Mouse (Mus musculus) c-Kit-positive CD71-negative TER-119-negative erythroid progenitor cells, embryonic 14.5 days (primary cell): ENCODE measurements around the gene Zfp579.
"Not testable (repeated sequence)": the region's sequence is repeated elsewhere in the genome, so short reads cannot be mapped to it uniquely, and the experiment has no call there.

Experiments used
- DNase-seq: peaks from one replicate; pipeline ENCODE4 v3.0.0-alpha.2; 2013; ENCODE audit warnings: low read depth

Gene Zfp579

GRCm38 (mm10) chr7:4996003-4996895 is at the start of gene Zfp579:
TSS of gene Zfp579 (minus strand) at chr7:4996158.
- peak; percentile 56 for DNase-seq

DNA sequence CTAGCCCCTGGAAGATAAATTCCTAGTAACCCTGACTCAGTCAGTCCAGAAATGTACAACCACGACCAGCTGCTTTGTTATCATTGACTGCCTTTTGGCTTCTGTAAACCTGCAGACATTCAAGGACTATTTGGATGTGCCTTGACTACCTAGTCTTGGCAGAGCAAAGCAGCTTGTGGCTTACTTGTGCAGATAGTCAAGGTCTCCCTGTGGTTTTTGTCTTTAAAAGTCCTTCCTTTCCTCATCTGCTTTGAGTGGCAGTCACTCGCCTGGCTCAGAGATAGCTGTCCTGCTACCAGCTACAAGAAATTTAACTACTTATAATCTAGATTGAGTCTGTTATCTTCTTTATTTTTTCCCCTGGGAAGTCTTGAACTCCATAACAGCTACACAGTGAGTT is 49.0 kb upstream of the Zfp579 start:
- DNase-seq: no peak

GRCm38 (mm10) chr7:5038940-5039339 is 43.0 kb upstream of the Zfp579 start:
- DNase-seq: no peak

- DNase-seq: peak; percentile 80
Measured at GRCm38 (mm10) chr7:5038109-5038732, 42.3 kb upstream of the Zfp579 start, which contains the start of gene Zfp784. TSS of gene Zfp784 (minus strand) at chr7:5038446.

DNA sequence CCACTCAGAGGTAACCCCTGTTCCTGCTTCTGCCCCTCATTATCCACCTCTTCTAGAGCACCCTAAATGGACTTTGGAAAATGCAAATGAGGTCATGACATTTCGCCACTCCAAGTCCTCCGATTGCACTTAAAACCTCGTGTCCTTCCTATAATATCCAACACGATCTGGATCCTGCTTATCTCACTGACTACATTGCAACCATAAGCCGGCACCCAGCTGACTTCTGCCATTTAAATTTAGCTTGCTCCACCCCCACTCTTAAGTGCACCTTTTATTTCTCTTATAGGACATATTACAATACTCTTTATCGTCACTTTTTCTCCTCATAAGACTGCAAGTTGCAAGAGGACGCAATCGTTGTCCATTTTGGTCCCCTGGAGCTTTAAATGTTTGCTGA is 41.5 kb upstream of the Zfp579 start:
- DNase-seq: no peak

DNA sequence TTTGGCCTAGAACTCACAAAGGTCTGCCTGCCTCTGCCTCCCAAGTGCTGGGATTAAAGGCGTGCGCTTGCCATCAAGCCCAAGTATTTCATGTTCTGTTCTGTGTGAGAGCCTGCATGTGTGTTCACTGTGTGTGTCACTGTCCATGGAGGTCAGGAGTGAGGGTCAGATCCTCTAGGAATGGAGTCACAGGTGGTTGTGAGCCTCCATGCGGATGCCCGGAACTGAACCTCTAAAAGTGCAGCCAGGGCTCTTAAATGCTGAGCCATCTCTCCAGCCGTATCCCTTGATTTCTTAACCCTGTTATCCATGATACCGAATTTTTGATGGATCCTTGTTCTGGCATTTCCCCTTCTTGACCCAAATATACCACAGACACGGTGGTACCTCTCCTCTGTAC is 41.1 kb upstream of the Zfp579 start:
- DNase-seq: no peak

GRCm38 (mm10) chr7:5036136-5036535 is 40.2 kb upstream of the Zfp579 start:
- DNase-seq: no peak

- DNase-seq: no peak
Measured at GRCm38 (mm10) chr7:5035628-5036027, 39.7 kb upstream of the Zfp579 start.

- DNase-seq: no peak
Measured at GRCm38 (mm10) chr7:5033818-5034217, 37.9 kb upstream of the Zfp579 start, which contains the start of gene 4632433K11Rik. TSS of gene 4632433K11Rik (plus strand) at chr7:5034118.

GRCm38 (mm10) chr7:5031496-5031895 is 35.5 kb upstream of the Zfp579 start:
- no peak for DNase-seq

DNA sequence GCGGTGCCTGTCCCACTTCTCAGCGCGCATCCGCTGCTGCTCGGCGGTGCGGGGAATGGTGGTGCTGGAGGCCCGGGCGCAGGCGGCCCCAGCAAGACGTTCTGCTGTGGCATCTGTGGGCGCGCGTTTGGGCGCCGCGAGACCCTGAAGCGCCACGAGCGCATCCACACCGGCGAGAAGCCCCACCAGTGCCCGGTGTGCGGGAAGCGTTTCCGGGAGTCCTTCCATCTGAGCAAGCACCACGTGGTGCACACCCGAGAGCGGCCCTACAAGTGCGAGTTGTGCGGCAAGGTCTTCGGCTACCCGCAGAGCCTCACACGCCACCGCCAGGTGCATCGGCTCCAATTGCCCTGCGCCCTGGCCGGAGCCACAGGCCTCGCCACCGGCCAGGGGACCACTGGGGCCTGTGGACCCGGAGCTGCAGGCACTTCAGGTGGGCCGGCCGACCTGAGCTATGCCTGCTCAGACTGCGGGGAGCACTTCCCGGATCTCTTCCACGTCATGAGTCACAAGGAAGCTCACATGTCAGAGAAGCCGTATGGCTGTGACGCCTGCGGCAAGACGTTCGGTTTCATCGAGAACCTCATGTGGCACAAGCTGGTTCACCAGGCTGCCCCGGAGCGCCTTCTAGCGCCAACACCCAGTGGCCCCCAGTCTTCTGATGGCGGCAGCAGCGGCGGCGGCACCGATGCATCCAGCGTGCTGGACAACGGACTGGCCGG is 34.8 kb upstream of the Zfp579 start:
- no peak for DNase-seq

GRCm38 (mm10) chr7:5029946-5030345 is 34.0 kb upstream of the Zfp579 start:
- DNase-seq: no peak

GRCm38 (mm10) chr7:5029543-5029942 is 33.6 kb upstream of the Zfp579 start:
- DNase-seq: no peak

DNA sequence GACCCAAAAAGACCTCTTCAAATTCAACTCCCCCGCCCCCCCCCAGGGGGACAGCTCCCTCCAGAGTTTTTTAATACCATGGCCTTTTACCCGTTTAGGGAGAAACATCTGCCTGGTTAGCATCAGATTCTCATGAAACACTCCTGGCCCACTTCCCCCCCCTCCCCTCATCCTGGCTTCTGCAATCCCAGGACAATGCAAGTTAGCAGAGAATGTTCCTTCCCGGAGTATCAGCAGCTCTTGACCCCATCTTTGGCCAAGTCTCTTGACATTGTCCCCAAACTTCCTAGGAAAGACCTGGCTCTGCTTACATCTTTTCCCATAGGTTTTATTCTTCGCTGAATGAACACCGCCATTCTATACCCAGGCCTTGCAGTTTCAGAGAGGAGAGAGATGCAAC is 25.2 kb upstream of the Zfp579 start:
- DNase-seq: no peak

GRCm38 (mm10) chr7:5020685-5021084 is 24.7 kb upstream of the Zfp579 start:
- DNase-seq: no peak

DNA sequence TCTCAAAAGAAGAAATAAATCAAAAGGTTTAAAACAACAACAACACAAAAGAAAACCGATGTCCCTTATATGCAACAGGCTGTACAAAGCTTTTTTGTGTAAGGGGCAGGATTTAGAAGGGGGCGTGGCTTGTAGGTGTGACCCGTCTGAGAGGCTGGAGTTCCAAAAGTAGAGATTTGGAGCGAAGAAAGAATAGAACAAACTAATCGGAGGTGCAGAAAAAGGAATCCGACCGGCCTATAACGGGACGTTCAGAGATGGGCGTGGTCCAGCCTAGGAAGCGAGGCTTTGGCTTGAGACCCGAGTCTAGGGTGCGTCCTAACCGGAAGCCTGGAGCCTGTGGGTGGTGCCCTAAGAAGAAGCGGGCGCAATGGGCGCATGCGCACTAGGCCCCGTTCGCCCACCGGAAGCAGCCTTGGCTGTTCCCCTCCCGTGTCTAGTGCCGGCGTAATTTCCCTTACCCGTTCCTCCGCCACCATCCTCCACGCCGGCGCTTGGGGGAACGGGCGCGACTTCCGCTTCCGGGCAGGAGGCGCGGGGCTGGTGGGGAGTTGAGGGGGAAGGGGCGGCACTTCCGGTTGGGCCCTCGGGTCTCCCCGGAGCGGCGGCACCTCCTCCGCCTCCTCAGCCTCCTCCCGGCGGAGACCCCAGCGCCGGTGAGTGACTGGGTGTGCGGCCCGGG is 24.2 kb upstream of the Zfp579 start, which contains the start of the genes Zfp865 and Ccdc106:
TSS of gene Zfp865 (plus strand) at position 377 of the 682 bp plus-strand sequence.
TSS of gene Ccdc106 (plus strand) at position 554 of the 682 bp plus-strand sequence.
- DNase-seq: peak; percentile 98

DNA sequence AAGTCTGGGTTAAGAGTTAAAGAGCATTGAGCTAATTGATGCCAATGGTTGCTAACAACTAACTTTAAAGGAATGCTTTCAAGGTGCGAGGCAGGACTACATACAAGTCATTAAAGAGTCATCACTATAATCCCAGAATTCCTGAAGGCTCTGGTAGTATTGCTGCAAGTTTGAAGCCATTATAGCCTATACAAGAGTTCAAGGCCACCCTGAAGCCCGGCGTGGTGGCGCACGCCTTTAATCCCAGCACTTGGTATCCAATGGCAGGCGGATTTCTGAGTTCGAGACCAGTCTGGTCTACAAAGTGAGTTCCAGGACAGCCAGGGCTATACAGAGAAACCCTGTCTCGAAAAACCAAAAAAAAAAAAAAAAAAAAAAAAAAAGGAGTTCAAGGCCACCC is 23.6 kb upstream of the Zfp579 start:
- not testable (repeated sequence) for DNase-seq

- DNase-seq: no peak
Measured at GRCm38 (mm10) chr7:5017931-5018330, 22.0 kb upstream of the Zfp579 start.

- DNase-seq: no peak
Measured at GRCm38 (mm10) chr7:5017352-5017751, 21.4 kb upstream of the Zfp579 start.

DNA sequence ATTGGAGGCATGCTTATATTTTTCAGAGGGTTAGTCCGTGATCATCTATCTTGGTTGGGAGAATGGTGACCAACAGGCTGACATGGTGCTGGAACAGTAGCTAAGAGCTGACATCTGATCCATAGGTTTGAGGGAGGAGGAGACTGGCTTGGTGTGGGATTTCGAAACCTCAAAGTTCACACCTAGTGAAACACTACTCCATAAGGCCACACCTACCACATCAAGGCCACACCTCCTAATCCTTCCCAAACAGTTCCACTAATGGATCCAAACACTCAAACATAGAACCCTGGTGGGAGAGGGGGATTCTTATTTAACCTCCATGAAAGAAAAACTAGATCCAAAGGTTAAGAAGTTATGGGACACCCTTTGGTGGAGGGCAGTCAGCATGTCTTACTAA is 21.0 kb upstream of the Zfp579 start:
- no peak for DNase-seq

GRCm38 (mm10) chr7:5016057-5016456 is 20.1 kb upstream of the Zfp579 start:
- no peak for DNase-seq
